Mouse (Mus musculus) forebrain, embryonic 14.5 days (tissue): ENCODE measurements around the gene Aco2. TPM values are rescaled to one million over a fixed set of nuclear protein-coding genes. Genes with fewer than 3 reads are reported as not detected.

Experiments
- ATAC-seq: fragments of 200-750 bp; cut with Nextera tagmentation; 2 replicates; pipeline ENCODE4 v1.8.0; 2017; ENCODE audit warnings: mild to moderate bottlenecking, moderate library complexity
- DNase-seq: peaks from one replicate; pipeline ENCODE4 v3.0.0-alpha.2; 2015; ENCODE audit warnings: low spot score
- H3K27ac ChIP-seq: fragments of 300-500 bp; sonication (generic); 2 replicates; pipeline ENCODE4 v1.5.1; 2014; ENCODE audit warnings: low read depth, mild to moderate bottlenecking, control low read depth, low read length, moderate library complexity
- H3K27me3 ChIP-seq: fragments of 300-500 bp; sonication (generic); replicated peaks from 2 replicates; pipeline ENCODE4 v1.6.1; 2014; ENCODE audit warnings: low read length, control low read depth, mixed read lengths; ENCODE audit not compliant: control insufficient read depth, insufficient read depth
- H3K36me3 ChIP-seq: fragments of 300-500 bp; sonication (generic); 2 replicates; pipeline ENCODE4 v1.6.1; 2014; ENCODE audit warnings: low read length, control low read depth; ENCODE audit not compliant: control insufficient read depth, insufficient read depth
- H3K4me1 ChIP-seq: fragments of 300-500 bp; sonication (generic); 2 replicates; pipeline ENCODE4 v1.6.1; 2014; ENCODE audit warnings: antibody characterized with exemption, low read length, control low read depth; ENCODE audit not compliant: control insufficient read depth, insufficient read depth
- H3K4me2 ChIP-seq: fragments of 300-500 bp; sonication (generic); 2 replicates; pipeline ENCODE4 v1.6.1; 2014; ENCODE audit warnings: mild to moderate bottlenecking, control low read depth, low read length
- H3K4me3 ChIP-seq: fragments of 300-500 bp; sonication (generic); 2 replicates; pipeline ENCODE4 v1.5.1; 2014; ENCODE audit warnings: low read depth, low read length, control low read depth
- H3K9ac ChIP-seq: fragments of 300-500 bp; sonication (generic); 2 replicates; pipeline ENCODE4 v1.6.1; 2014; ENCODE audit warnings: mild to moderate bottlenecking, low read length, control low read depth, moderate library complexity
- H3K9me3 ChIP-seq: fragments of 300-500 bp; sonication (generic); replicated peaks from 2 replicates; pipeline ENCODE4 v1.6.1; 2016; ENCODE audit warnings: low read length, control low read depth, mixed read lengths; ENCODE audit not compliant: control insufficient read depth
- WGBS: fragments of 180-500 bp; shearing (Covaris S2); extraction: QIAGEN DNeasy Blood & Tissue Kit; methylation state at CpG from one replicate; pipeline ENCODE4 v1.1.7; 2014; 5-methylcytosine and 5-hydroxymethylcytosine counted together
- polyA plus RNA-seq: library from polyadenylated mRNA; unstranded; fragments of >200 nt; fragmentation: Nextera tagmentation; extraction: Ambion mirVana; gene quantifications from 2 replicates; pipeline ENCODE4 v1.2.1, GENCODE M21; 2014

The Aco2 gene
- polyA plus RNA-seq, 1 experiment from 2014 or later: 204 TPM

DNA sequence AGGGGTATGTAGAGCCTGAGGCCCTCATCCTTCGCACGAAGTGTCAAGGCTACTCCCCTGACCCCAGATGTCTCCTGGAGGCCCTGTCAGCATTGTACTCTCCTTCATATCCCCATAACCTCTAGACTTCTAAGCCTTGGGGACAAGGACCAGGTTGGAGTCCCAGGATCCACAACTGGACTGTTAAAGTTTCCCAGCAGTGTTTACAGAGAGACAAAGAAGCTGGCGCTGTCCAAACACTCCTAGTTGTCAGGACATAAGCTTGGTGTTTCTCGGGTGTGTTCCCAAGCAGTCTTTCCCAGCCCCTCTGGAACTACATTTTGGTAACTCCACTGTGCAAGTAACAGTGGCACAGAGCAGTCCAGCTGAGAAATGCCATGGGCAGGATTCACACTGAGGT is 38.6 kb upstream of the Aco2 start:
- no peak for DNase-seq
- ATAC-seq: no peak
- no peaks in the 10 kb centered on the region for H3K9me3 ChIP-seq

DNA sequence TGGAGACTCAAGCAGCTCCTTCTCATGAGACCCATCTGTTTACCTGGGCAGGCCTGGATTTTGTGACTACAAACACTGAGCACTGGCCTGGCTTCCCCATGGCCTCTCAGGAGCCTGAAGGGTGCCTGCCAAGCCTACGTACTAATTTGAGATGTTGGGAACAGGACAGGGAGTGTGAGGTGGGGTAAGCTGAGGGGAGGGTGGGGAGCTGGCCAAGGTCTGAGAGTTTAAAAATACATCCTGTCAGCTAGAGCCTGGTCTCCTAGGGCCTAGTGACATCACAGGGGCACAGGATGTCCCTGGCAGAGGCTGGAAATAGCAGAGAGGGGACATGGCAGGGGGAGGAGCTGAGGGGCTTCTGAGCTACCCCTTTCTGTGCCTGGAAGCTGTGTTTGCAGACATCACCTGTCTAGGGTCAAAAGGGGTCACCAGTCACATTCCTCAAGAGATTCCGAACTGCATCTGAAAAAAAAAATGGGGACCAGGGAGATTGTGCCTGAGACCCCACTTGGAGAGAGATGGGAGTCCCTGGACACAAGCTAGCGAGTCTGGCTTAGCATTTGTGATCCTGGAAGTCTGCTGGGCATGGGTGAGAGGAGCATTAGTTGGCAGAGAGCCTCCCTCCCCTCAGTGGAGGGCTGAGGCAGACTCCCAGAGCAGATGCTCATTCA is 37.8 kb upstream of the Aco2 start:
- Histone ChIP-seq H3K4me1 (no peaks in the 10 kb centered on the region), H3K4me3 (no peak overlapping the region), H3K4me2 (no peak overlapping the region), H3K27ac (no peak overlapping the region), H3K27me3 (no peaks in the 10 kb centered on the region), H3K9me3 (no peaks in the 10 kb centered on the region), H3K36me3 (no peaks in the 10 kb centered on the region), H3K9ac (no peak overlapping the region)
- DNase-seq: no peak
- ATAC-seq: no peak
- WGBS: 69% methylated on average over 3 of the region's 3 CpGs

More for the DNA sequence above, 38.6 kb upstream of the Aco2 start:
- Histone ChIP-seq H3K36me3 (peaks cover 3% of the 10 kb centered on the region; the same call in 1 of the 2 replicates), H3K4me3 (no peak overlapping the region), H3K27ac (no peak overlapping the region), H3K4me1 (no peaks in the 10 kb centered on the region), H3K9ac (no peak overlapping the region), H3K27me3 (no peaks in the 10 kb centered on the region), H3K4me2 (no peak overlapping the region)
- WGBS: 85% methylated on average over 4 of the region's 4 CpGs

DNA sequence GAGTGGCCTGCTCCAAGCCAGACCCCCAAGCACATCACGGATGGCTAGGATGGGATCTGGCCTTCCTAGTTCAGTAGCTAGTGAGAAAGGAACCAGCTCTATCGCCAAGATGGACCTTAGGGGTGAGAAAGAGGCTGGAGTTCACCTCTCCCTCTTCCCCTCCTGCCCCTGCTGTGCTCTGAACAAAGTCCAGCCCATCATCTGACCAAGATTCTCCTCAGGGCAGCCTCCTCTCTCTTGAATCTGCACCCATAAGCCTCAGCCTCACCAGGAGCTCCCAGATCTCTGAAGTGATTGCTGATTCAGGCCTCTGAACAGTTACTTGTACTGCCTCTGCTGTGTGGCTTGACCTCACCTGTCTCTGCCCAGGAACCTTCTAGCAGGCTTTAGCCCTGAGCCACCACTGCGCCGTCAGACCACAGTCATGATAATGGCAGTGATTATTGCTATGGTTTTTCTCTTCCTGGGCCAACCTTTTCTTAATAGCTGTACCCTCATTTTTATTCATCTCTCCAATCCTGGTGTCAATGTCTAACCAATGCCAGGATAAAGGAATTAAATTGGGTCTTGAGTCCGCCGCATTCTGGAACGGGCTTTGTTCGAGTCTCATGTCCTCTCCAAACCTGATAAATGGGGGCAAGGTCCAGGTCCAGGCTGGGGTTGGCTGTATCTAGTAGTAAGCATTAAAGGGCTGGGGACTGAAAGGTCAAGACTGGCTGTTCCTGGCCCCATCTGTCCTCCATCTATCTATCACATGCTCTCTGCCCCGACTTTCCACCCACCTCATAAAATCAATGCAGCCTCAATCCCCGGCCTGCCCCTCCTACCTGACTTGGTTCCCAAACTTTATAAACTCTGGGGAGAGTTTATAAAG is 36.9 kb upstream of the Aco2 start:
- no peak overlapping the region for H3K9ac ChIP-seq
- H3K9me3 ChIP-seq: no peaks in the 10 kb centered on the region
- WGBS: 82% methylated on average over 10 of the region's 10 CpGs
- no peaks in the 10 kb centered on the region for H3K36me3 ChIP-seq
- H3K4me1 ChIP-seq: peaks cover 4% of the 10 kb centered on the region; the same call in 1 of the 2 replicates
- H3K27ac ChIP-seq: no peak overlapping the region
- H3K27me3 ChIP-seq: no peaks in the 10 kb centered on the region
- H3K4me3 ChIP-seq: no peak overlapping the region
- ATAC-seq (no peak), DNase-seq (no peak)
- no peak overlapping the region for H3K4me2 ChIP-seq

DNA sequence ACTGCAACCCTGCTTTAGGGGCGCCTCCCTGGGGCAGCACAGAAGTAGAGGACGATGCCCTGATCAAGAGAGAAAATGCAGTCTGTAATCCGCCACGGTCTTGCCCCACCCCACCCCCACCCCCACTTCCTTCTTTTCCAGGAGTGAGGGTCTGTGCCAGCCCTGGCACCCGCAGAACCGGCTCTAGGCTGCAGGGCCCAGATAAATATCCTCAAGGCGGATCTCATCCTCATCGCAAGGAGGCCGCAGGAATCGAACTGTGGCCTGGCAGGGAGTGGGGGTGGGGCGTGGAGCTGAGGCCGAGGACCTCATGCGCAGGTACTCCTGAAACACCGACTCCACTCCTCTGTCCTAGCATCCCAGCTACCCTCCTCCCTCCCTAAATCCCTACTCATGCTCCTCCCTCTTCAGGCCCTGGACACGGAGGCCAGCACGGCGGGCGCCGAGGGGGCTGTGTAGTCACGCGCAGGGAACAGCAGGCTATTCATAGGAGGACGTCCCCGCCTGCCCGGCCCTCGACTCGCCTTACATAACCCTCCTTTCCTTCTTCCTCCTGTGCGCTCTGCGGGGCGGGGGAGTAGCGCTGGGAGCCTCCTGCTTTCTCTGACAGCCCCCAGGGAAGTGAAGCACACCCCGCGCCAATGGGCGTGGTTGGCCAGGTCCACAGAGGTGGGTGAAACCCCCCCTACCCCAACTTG is 35.8 kb upstream of the Aco2 start:
- WGBS: under 1% methylated on average over 23 of the region's 33 CpGs
- Histone ChIP-seq H3K27ac (no peak overlapping the region), H3K36me3 (no peaks in the 10 kb centered on the region), H3K9ac (peak overlapping the region; percentile 43; the same call in 1 of the 2 replicates), H3K4me1 (peaks cover 4% of the 10 kb centered on the region; the same call in 1 of the 2 replicates), H3K9me3 (no peaks in the 10 kb centered on the region), H3K4me2 (peak overlapping the region; percentile 41), H3K4me3 (peak overlapping the region; percentile 19), H3K27me3 (no peaks in the 10 kb centered on the region)
- DNase-seq: peak; percentile 57
- ATAC-seq: peak; percentile 56

DNA sequence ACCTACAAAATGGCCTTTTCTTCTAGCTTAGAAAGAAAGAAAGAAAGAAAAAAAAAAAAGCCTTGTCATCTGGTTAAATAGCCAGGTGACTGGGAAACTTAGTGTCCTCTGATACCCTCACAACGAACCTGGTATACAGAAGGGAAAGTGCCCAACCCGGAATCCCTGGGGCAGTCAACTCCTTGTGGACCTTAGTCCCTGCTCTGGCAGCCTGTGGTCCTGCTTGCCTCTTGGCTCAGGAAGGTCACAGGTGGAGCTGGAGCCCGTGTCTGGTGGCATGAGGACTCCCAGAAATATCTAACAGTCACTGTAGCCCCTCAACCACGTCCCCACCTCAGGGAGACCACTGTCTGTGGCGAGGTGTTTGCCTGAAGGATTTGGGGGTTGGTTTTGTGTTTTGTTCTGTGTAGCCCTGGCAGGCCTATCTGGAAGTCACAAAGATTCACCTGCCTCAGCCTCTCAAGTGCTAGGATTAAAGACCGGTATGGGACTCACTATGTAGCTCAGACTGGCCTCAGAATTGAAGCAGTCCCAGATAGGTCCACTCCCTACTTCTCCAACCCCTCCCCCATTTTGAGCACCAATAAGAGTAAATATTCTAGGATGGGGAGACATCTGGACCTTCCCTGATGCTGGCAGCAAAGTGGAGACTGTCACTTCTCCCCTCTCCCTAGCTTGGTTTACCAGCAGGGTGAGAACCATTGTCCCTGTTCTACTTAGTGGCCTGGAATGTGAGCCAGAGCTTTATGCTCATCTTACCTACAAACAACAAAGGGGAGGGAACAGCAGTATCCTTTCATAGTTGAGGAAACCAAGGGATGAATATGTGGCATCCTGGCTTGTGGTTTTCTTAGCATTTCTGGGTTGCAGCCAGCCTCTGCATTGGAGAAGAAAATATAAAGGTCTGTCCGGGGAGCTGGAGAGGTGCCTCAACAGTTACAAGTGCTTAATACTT is 34.9 kb upstream of the Aco2 start:
- 56% methylated on average over 7 of the region's 7 CpGs for WGBS
- DNase-seq: no peak

DNA sequence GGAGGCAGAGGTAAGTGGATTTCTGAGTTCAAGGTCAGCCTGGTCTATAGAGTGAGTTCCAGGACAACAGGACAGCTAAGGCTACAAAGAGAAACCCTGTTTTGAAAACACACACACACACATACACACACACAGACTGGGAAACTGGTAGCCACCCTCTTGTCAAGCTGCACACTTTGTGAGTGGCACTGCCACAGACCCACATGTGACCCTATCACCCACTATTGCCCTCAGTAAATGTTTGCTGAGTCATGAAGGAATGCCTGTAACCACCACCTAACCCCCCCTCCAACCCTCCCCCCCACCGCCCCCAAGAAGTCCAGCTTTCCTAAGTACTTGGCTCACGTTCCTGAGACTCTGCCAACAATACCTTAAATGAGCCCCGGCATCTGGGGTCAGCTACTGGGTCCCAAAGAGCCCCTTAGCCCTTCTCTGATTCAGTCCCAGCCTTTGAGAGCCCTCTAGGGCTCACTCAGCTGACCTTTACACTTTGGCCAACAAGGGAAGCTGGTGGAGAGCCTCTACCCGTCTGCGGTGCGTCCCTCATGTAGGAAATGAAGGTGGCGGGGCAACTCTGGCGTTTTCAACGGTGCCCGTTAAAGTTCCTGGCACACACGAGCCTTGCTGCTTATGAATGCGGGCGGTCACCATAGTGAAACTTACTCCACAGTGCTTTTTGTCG is 33.4 kb upstream of the Aco2 start:
- Histone ChIP-seq H3K4me2 (no peak overlapping the region), H3K4me1 (peaks cover 4% of the 10 kb centered on the region; the same call in 1 of the 2 replicates), H3K27ac (no peak overlapping the region), H3K9ac (no peak overlapping the region), H3K9me3 (no peaks in the 10 kb centered on the region), H3K36me3 (no peaks in the 10 kb centered on the region), H3K4me3 (no peak overlapping the region), H3K27me3 (no peaks in the 10 kb centered on the region)
- ATAC-seq (no peak), DNase-seq (peak; percentile 19)
- 50% methylated on average over 14 of the region's 14 CpGs for WGBS

More for the DNA sequence above, 34.9 kb upstream of the Aco2 start:
- Histone ChIP-seq H3K9me3 (no peaks in the 10 kb centered on the region), H3K27me3 (no peaks in the 10 kb centered on the region), H3K4me3 (no peak overlapping the region), H3K27ac (no peak overlapping the region), H3K36me3 (no peaks in the 10 kb centered on the region), H3K4me1 (peaks cover 4% of the 10 kb centered on the region; the same call in 1 of the 2 replicates), H3K4me2 (no peak overlapping the region), H3K9ac (no peak overlapping the region)
- no peak for ATAC-seq

DNA sequence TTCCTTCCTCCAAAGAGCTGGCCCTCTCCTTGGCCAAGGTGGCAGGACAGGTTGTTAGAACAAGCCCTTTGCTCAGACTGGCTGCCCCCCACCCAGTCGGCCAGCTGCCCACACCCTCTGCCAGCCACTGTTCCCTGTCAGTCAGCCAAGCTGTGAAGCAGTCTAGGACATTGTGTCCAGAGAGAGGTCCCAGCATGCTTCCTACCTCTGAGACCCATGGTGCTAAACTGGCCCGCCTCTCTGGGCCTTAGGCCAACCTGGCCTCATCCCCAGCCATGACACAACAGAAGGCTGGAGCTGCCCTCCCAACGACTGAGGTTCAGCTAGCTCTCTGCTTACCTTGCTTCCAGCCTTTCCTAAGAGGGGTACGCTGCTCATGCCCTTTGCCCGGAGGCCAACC is 32.5 kb upstream of the Aco2 start:
- 55% methylated on average over 5 of the region's 5 CpGs for WGBS
- Histone ChIP-seq H3K36me3 (no peaks in the 10 kb centered on the region), H3K4me1 (peaks cover 4% of the 10 kb centered on the region; the same call in 1 of the 2 replicates), H3K4me2 (no peak overlapping the region), H3K27ac (no peak overlapping the region; the same call in 1 of the 2 replicates), H3K27me3 (no peaks in the 10 kb centered on the region), H3K4me3 (no peak overlapping the region), H3K9me3 (no peaks in the 10 kb centered on the region), H3K9ac (no peak overlapping the region)
- ATAC-seq (peak; percentile 59; the same call in 1 of the 2 replicates), DNase-seq (peak; percentile 75)
